Mouse (Mus musculus) megakaryocyte, adult 5-6 weeks (primary cell): ENCODE measurements at regions not wholly inside any gene's neighbourhood (a gene's known extent, or its start where the extent isn't known, plus 50 kb on each side); places are given as distances from the start of the nearest gene placed in this dataset.
"Not testable (repeated sequence)": the region's sequence is repeated elsewhere in the genome, so short reads cannot be mapped to it uniquely, and the experiment has no call there.

Experiments
- ATAC-seq: 2 replicates; pipeline ENCODE4 v1.8.0; 2016; ENCODE audit warnings: mild to moderate bottlenecking, inconsistent platforms; ENCODE audit not compliant: poor library complexity, severe bottlenecking

GRCm38 (mm10) chr10:37724994-37725393, 586.3 kb upstream of the Marcks start:
- ATAC-seq = not testable (repeated sequence)

DNA sequence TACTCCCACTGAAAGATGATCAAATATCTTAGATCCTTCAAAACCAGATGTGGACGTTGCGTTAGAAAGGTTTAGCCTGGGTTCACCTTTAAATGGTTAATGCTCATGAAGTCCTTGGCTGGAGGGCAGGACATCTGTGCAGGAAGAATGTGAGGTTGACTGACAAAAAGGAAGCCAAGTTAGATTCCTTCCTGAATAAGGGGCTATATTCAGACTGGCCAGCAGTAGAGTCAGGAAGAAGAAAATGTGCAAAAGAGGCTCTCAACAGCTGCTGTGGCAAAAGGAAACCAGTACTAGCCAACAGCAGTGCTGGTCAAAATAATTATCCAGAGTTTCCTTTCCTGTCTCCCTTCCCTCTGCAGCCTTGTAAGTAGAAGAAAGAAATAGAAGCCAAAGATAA, 582.0 kb upstream of the Marcks start:
- ATAC-seq = no peak

DNA sequence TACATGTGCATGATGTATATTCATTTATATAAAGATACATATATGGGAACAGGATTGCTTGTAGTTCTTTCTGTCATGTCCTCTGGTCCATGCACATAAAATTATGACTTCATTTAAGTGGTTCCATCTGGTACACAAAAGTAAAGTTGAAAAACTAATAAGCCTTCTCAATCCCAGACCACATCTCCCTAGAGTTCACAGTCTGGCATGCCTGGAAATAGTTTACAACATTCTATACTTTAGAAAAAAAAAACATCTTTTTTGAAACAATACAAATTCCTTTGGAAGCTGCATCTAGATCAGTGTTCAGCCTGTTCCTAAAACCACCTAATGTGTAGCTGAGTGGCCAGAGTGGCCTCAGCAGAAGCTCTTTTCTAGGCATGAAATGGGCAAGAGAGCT, 578.2 kb upstream of the Marcks start:
- no peak for ATAC-seq

DNA sequence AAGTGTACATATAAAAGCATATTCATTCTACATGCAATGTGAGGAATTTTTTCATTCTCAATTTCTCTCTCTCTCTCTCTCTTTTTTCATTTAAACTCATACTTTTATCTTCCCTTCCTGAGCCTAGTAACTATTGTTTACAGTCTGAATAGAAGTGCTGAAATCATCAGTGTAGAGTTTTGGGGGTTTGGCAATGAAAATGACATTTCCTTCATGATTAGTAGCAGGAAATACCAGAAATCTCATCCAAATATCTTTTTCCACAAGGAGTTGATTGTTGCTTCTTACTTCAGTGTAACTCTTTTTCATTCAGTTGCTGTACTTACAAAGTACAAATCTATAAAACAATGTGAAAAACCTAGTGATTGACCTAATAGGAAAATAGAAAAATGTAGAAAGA, 572.7 kb upstream of the Marcks start:
- ATAC-seq = no peak

DNA sequence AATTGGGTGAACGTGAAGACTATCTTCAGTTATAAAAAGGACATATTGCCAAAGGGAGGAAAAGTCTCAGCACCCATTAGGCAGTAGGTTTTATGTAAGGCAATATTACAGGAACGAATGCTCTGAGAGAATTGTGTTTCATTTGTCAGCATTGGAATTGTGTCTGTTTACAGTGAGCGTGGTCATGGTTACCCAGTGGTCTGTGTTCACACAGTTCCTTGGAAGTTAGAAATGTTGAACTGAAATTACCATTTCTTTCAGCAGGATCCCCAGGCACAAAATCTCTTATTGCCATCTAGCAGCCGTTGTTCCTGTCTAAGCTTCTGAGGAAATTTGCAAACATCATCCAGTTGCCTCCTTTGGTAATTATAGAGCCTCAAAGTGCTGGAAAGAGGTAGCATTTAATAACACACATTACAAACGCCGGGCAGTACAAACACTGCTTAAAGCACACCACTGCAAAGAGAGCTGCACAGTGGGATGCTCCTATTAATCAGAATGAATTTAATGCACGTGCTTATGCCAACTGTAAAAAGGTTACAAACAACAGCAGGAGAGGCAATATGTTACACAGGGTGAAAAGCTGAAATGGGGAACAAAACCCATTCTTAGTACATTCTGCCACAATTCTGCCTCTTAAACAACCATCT, 555.4 kb upstream of the Marcks start:
- no peak for ATAC-seq

- ATAC-seq = no peak
These were observed 554.1 kb upstream of the Marcks start for GRCm38 (mm10) chr10:37692851-37693250.

GRCm38 (mm10) chr10:37691939-37692338, 553.2 kb upstream of the Marcks start:
- no peak for ATAC-seq

DNA sequence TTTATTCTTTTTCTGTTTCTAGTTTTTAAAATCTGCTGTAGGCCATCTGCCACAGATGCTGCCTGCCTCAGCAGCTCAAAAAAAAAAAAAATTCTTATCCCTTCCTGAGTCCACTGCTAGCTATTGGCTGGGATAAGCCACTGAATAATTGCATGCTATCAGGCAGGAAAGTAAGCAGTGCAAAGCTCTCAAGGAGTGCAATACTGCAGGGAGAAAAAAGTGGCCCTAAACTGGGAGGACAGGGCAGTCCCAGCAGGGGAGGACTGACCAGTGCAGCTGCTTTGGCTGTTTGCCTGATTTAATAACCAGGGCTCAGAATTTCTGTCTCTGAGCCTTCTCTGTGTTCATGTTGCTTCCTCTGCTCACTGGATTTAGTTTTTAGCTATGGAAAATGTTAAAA, 544.4 kb upstream of the Marcks start:
- no peak for ATAC-seq

- no peak for ATAC-seq
These were observed 541.9 kb upstream of the Marcks start for GRCm38 (mm10) chr10:37680601-37681000.

GRCm38 (mm10) chr10:37677826-37678225, 539.1 kb upstream of the Marcks start:
- ATAC-seq = no peak

DNA sequence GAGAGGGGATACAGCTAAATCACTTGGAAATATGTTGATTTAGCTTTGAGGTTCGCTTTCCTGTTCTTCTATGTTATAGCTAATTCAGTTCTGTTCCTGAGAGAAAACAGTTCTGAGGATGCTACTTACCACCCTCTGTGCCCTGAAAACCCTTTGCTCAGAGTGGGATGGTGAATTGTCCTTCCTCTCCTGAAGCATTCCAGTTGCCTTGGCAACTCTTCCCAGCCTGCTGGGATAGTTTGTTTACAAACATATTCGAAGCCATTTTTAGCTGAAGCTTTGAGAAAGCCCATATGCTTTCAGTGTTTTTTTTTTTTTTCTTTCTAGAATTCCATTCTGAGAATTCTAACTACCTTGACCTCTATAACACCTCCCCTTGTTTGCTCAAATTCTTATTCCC, 530.1 kb upstream of the Marcks start:
- no peak for ATAC-seq

- ATAC-seq = no peak
These were observed 528.5 kb upstream of the Marcks start for GRCm38 (mm10) chr10:37667031-37667745.

DNA sequence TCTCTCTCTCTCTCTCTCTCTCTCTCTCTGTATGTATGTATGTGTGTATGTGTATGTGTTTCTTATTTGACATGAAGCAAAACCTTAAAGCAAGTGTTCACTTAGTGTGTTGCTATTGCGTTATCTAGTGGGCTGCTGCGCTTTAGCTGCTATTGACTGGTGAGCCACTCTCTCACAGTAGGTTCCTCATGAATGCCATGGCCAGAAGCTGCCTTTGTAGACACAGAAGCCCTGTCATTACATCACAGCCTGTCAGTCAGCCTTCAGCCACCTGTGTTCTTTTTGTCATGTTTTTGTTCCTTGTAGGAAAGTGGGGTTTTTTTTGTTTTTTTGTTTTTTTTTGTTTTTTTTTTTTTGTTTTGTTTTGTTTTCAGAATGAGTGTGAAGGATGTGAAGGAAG, 527.8 kb upstream of the Marcks start:
- ATAC-seq = no peak

DNA sequence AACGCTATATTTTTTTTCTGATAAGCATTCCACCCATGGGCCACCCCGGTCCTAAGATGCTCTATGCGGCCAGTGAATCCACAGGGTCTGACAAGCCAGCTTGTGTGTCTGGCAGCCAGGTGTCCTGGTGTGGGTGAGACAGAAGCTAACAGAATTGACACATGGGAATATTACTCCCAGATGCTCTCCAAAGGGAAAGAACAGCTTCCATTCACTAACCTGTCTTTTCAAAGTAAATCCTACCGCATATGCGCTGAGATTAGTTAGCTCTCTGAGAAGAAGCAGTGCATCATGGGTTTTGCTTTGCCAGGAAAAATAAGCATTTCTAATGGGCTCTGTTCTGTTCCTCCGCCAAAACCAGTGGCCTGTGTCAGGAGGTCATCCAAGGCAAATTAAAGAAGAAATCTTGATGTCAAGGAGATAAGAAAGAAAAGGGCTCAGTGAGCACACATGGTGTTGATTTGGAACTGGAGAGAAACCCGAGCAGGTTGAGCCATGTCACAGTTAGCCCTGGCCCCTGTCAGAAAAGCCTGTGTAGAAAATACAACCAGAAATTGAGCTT, 498.4 kb upstream of the Marcks start:
- ATAC-seq = no peak

GRCm38 (mm10) chr10:37636421-37636820, 497.7 kb upstream of the Marcks start:
- ATAC-seq = no peak

GRCm38 (mm10) chr10:37630403-37630802, 491.7 kb upstream of the Marcks start:
- ATAC-seq = no peak

GRCm38 (mm10) chr10:37627900-37628299, 489.2 kb upstream of the Marcks start:
- no peak for ATAC-seq

DNA sequence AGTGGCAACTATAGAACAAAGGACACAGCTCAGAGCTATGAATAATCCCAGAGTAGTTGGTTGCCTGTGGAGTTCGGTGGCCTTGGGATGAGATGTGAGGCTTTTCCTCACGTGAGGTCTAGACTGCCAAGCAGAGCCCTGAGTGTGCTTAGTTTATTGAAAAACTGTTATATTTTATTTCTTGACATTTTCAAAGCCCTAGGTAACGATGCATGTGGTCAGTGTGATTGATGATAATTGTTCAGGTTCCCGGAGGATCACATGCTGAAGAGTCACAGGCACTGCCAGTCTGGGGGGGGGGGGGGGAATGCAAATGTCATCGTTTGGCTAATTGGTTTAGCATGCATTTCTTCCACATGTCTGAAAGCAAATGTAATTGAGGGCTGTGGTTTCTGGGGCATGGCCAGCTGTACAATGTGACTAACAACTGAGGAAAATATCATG, 488.1 kb upstream of the Marcks start:
- ATAC-seq = no peak

DNA sequence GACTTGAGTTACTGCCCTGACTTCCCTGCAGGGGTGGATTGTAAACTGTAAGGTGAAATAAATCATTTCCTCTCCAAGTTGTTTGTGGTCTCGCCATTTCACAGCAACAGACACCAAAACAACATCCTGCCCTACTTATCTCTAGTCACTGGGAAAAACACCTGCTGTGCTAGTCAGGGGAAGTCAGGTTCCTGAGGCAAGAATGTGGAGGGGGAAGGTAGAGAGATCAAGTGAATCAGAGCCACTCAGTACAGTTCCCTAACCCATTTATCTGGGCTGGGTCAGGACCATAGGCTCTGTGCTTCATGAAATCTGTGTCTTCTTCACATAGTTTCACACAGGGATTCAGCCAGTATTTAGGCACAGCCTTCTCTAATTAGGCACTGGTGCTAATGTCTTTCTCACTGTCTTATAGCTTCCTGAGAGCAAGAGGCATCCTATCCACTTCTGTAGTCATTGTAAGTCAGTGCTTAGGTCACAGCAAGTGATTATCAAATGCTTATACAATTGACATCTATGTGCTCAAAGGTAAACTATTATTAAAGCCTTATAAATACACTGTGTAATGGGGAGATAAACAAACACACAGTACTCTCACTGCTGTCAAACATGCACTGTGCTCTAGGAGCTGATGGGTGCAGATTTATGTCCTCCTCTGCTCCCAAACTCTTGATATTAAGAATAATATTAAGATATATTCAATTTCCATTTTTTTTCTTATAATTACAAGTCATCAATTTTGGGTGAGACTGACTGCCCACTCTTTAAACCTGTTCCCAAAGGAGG, 487.4 kb upstream of the Marcks start:
- no peak for ATAC-seq

DNA sequence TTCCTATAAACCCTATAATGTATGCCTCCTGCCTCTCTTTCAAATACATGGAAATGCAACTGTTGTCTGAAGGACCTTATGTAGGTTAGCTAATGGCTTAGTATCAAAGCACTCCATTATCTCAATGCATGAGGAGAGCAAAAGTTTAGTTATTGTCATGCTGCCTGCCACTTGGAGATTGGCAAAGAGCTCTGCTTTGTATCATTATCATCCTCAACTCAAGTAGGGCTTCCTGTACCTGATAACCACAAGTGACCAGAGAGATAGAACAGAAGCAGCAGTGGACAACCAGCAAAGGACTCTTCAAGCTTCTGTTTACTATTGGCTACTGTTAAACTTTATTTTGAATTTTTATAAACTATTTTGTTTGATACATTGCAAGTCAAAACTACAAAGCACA, 484.3 kb upstream of the Marcks start:
- ATAC-seq = no peak

GRCm38 (mm10) chr10:37618606-37619005, 479.9 kb upstream of the Marcks start:
- no peak for ATAC-seq
